Mouse (Mus musculus) T-cell, adult 2 months (primary cell): ENCODE results near the gene L3hypdh.
A peak's percentile ranks its signal among the peaks of the same experiment; 100 is the strongest.

Source experiments
- DNase-seq: peaks from one replicate; pipeline ENCODE4 v3.0.0; 2022; ENCODE audit warnings: low spot score

L3hypdh gene

GRCm38 (mm10) chr12:72085329-72086165 is at the start of gene L3hypdh, which contains the start of gene Jkamp:
L3hypdh (minus strand) TSS chr12:72085439.
Jkamp (plus strand) TSS chr12:72085589.
- peak; percentile 100 for DNase-seq

- DNase-seq, result no peak
Measured at GRCm38 (mm10) chr12:72129203-72129602, 44.0 kb upstream of the L3hypdh start.

DNA sequence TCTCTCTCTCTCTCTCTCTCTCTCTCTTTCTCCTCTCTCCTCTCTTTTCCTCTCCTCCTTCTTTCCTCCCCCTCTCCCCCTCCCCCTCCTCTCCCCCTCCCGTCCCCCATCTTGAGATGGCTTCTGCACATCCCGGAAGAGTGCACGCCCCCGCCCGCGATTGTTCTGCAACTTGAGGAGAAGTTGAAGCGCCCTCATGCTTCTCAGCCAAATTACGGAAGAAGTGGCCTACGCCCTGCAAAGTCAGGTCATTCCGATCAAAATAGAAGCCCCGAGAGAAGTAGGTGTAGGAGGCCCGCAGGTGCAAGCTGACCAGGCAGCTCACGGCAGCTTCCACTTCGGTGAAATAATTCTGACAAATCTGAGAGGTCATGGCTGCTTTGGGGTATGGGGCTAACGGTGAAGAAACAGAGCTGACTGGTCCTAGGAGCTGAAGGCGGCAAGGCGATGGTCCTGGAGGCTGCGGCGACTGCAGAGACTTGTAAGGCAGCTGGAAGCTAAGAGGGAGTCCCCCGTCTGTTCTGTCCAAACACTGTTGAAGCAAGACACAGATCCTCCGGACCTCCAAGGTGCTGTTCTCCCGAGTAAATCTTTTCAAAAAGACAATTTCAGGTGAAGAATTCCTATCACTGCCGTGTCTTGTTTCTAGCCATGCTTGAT is 30.6 kb upstream of the L3hypdh start:
- DNase-seq, result no peak

- no peak for DNase-seq
Measured at GRCm38 (mm10) chr12:72115126-72115525, 29.9 kb upstream of the L3hypdh start.

DNA sequence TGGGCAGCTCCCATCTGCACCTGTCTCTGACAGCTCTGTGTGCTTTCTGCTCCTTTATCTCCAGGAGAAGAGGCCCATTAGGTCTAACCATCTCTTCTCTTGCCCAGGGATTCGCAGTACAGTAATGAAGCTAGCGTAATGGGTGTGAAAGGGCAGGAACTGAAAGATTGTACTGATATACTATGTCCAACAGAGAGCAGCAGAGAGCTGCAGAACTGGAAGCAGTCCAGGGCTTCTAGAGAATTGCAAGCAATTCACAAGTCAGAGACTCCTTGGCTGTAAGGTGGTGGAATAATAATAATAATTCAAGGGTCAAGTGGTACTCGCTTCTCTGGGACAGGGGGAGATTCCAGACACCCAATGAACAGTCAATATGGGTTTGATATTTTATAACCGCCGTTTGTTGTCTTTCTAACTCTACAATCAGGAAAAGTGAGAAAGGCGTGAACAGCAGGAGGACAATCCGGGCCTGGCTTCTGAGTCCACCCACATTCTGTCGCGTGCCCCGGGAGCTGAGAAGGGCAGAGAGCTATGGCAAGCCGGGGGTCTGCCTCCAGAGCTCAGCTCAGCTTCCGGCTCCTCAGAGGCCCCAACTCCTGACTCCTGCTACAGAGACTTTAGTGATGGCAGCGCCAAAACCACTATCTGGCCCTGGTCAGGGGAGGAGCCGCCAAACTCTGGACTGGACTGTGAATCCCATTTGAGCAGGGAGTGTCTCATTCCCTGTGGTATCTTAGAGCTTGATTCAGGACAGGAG is 19.5 kb upstream of the L3hypdh start:
- DNase-seq, result peak; percentile 35

DNA sequence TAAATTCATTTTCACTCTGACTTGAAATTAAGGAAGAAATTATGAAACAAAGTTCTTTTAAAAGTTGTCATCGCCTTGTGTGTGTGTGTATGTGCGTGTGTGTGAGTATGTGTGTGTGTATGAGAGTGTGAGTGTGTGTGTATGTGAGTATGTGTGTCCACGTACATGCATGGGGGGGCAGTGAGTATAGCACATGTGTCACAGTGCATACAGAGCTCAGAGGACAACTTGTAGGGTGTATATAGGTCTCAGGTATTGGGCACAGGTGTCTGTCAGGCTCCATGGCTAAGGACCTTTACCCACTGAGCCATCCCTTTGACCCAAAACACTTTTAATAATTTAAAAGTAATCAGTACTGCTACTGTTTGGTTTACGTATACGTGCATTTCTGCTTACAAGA is 18.8 kb upstream of the L3hypdh start:
- DNase-seq, result no peak

GRCm38 (mm10) chr12:72102776-72103175 is 17.5 kb upstream of the L3hypdh start:
- DNase-seq, result no peak

DNA sequence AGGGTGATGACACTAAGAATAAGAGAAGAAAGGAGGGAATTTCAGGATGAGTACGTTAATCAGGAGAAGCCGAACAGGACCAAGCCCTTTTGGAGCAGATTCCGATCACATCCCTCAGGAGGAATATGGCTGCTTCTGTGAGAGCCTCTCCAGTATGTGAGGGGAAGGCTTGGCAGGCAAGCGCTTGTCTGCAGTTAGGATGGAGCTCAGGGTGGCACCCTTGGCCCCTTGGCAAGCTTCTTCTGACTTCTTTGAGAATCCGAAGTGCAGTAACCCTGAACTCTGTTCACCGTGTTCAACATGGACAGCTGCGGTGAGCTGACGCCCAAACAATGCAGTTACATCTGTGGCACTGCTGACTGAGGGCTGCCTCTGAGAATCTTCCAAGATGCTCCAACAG is 11.7 kb upstream of the L3hypdh start:
- DNase-seq, result no peak

- no peak for DNase-seq
Measured at GRCm38 (mm10) chr12:72089802-72090201, 4.6 kb upstream of the L3hypdh start.

- DNase-seq, result no peak
Measured at GRCm38 (mm10) chr12:72086166-72086825, 1.1 kb upstream of the L3hypdh start.

GRCm38 (mm10) chr12:72085024-72085328 is 263 bp downstream of the L3hypdh start:
- DNase-seq, result no peak

DNA sequence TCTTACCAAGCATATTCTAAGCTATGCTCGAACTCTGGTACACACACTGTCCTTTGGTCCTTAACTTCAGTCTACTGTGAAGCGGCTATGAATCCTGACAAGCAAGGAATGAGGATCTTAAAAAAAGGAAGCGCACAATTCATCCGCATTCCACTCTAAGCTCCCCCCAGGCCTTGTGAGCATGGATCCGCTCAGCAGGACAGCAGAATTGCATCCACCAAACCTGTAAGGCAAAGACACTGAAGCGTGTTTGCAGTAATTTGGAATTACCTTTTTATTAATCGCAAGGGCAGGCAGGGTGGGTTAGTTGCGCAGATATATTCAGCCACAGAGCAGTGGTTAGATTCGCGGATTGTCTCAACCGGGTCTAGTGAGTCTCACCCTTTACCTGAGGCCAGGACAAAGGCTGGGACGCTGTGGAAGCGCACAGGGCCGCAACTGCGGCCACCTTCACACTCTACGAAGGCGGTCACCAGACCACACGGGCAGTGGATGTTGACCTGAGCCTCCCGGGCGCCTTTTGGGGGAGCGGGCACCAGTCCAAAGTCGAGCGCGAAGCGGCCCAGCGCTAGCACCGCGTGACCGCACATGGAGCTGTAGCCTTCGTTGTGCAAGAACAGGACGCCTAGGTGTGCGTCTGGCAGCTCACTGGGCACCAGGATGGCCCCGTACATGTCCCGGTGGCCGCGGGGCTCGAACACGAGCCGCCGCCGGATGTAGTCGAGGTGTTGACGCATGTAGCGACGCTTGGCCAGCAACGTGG is 797 bp downstream of the L3hypdh start:
- no peak for DNase-seq

DNA sequence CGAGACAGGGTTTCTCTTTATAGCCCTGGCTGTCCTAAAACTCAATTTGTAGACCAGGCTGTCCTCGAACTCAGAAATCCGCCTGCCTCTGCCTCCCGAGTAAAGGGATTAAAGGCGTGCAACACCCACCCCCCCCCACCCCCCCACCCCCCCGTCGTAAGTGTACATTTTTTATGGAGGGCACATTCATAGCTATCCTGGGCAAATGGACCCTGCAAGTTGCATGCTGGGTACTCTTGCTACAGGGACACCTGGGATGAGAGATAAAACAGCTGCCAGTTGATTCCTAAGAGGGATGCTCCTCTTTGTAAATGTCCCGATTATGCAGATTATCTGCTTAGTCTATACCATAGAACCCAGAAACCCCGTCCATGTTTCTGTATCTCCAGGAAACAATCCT is 2.0 kb downstream of the L3hypdh start:
- DNase-seq, result no peak

DNA sequence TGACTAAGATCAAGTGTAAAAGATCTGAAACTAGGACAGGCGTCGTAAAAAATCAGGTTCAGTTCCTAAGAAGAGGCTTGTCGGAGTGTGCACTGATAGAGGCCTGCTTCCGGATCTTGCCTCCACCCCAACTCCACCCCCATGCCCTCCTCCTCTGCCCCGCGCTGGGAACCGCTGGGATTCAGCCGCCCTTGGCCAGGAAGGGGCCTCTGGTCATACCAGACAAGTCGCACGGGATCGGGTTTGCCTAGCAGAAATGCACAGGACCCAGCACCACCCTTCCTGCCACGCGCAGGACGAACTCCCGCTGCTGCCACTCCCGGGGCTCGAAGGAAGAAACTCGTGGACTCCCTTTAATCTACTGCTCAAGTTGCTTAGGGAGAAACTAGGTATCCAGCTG is 2.9 kb downstream of the L3hypdh start:
- DNase-seq, result no peak

- DNase-seq, result no peak
Measured at GRCm38 (mm10) chr12:72081961-72082360, 3.3 kb downstream of the L3hypdh start.

- no peak for DNase-seq
Measured at GRCm38 (mm10) chr12:72078248-72078647, 7.0 kb downstream of the L3hypdh start.

DNA sequence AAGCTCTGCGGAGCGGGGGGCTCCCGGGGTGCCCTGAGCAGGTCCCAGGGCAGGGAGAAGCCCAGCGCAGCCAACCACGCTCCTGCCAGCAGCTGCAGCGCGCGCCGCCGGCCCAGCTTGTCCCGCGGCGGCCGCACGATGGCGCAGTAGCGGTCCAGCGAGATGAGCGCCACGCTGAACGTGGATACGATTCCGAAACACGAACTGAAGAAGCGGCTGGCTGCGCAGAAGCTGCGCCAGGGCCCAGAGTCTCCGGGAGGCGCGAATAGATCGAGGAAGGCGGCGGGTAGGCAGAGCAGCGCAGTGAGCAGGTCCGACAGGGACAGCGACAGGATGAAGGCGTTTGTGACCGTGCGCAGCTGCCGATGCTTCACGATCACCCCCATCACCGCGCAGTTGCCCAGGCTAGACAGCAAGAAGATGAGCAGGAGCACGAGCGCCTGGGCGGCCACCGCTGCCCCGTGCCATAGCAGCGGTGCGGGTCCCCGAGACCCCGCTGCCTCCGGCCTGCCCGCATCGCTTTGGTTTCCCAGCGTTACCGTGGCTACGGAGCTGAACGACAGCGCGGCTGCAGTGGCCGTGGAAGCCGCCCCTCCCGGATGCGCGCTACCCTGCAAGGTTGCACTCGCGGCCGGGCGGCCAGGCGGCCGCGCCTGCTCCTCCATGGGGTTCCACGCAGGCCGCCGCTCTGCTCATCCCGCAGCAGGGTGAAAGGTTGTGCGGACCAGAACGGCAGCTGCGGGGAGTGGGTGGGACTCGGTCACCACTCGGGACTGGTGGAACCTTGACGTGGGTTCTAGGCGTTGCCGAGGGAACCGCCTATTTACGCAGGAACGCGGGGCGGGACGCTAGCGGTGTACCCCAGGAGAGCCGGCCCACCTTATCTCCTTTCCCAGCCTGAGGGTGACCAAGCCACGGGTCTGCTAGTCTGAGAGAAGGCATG is 14.6 kb downstream of the L3hypdh start, which contains the start of gene Gpr135:
Gene Gpr135, minus strand, starts transcription at position 799 of the 943 bp plus-strand sequence.
- peak; percentile 74 for DNase-seq

- DNase-seq, result no peak
Measured at GRCm38 (mm10) chr12:72069626-72070326, 15.5 kb downstream of the L3hypdh start.

GRCm38 (mm10) chr12:72057780-72058179 is 27.5 kb downstream of the L3hypdh start:
- no peak for DNase-seq

DNA sequence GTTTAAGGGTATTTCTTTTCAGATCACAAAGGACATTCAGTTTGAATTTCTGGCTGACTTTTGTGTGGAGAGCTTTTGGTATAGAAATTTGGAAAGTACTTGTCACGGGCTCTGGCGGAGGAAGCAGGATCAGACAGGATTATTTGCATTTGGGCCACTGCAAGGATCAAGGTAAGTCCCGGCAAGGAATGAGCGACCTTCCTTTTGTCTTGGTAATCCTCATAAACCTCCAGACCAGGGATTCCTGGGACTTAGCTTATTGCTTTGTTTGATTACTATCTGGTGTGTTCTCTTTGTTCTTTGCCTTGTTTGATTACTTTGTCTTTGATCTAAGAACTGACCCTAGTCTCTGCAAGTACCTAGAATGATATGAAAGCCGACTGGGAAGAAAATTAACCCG is 31.4 kb downstream of the L3hypdh start:
- DNase-seq, result no peak
